Mouse (Mus musculus) forebrain, embryonic 13.5 days (tissue): ENCODE measurements at regions not wholly inside any gene's neighbourhood (a gene's known extent, or its start where the extent isn't known, plus 50 kb on each side); places are given as distances from the start of the nearest gene placed in this dataset.

Source experiments
- ATAC-seq: fragments of 200-750 bp; cut with Nextera tagmentation; 2 replicates; pipeline ENCODE4 v1.8.0; 2017
- H3K27ac ChIP-seq: fragments of 300-500 bp; sonication (generic); 2 replicates; pipeline ENCODE4 v1.5.1; 2015; ENCODE audit warnings: inconsistent platforms, mild to moderate bottlenecking, moderate library complexity
- H3K27me3 ChIP-seq: fragments of 300-500 bp; sonication (generic); 2 replicates; pipeline ENCODE4 v1.6.1; 2015; ENCODE audit warnings: mild to moderate bottlenecking, inconsistent platforms
- H3K36me3 ChIP-seq: fragments of 300-500 bp; sonication (generic); 2 replicates; pipeline ENCODE4 v1.6.1; 2015; ENCODE audit warnings: mild to moderate bottlenecking, inconsistent platforms; ENCODE audit not compliant: poor library complexity, severe bottlenecking
- H3K4me1 ChIP-seq: fragments of 300-500 bp; sonication (generic); 2 replicates; pipeline ENCODE4 v1.6.1; 2015; ENCODE audit warnings: inconsistent platforms
- H3K4me2 ChIP-seq: fragments of 300-500 bp; sonication (generic); 2 replicates; pipeline ENCODE4 v1.6.1; 2015; ENCODE audit warnings: inconsistent platforms, mild to moderate bottlenecking, moderate library complexity
- H3K4me3 ChIP-seq: fragments of 300-500 bp; sonication (generic); 2 replicates; pipeline ENCODE4 v1.5.1; 2015; ENCODE audit warnings: mild to moderate bottlenecking, inconsistent platforms
- H3K9ac ChIP-seq: fragments of 300-500 bp; sonication (generic); 2 replicates; pipeline ENCODE4 v1.6.1; 2015; ENCODE audit warnings: mild to moderate bottlenecking, inconsistent platforms
- H3K9me3 ChIP-seq: fragments of 300-500 bp; sonication (generic); replicated peaks from 2 replicates; pipeline ENCODE4 v1.6.1; 2016; ENCODE audit warnings: inconsistent platforms
- WGBS: fragments of 180-500 bp; shearing (Covaris S2); methylation state at CpG from one replicate; pipeline ENCODE4 v1.1.7; 2015; 5-methylcytosine and 5-hydroxymethylcytosine counted together

GRCm38 (mm10) chr2:169049947-169050346 lies 94.6 kb upstream of the Zfp64 start:
- Histone ChIP-seq H3K9ac (no peak overlapping the region), H3K27ac (no peak overlapping the region), H3K4me2 (no peak overlapping the region), H3K4me3 (no peak overlapping the region), H3K4me1 (no peaks in the 10 kb centered on the region), H3K9me3 (no peaks in the 10 kb centered on the region), H3K36me3 (no peaks in the 10 kb centered on the region), H3K27me3 (no peaks in the 10 kb centered on the region)
- WGBS = 93% methylated on average over 14 of the region's 14 CpGs
- ATAC-seq = no peak

DNA sequence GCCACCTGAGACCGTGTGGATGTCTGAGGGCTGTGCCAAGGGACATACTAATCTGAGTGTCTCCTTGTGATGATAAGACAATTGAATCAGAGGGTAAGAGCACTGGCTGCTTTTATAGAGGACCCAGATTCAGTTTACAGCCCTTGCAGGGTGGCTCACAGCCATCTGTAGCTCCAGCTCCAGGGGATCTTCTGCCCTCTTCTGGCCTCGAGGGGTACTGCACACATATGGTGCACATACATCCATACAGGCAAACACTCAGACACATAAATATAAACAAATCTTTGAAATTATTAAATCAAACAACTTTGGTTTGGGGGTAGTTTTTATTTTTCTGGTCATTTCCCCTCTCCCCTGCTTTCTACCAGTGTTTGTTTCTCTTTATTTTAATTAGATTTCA lies 86.4 kb upstream of the Zfp64 start:
- H3K27ac ChIP-seq = no peak overlapping the region
- H3K36me3 ChIP-seq = no peaks in the 10 kb centered on the region
- H3K9ac ChIP-seq = no peak overlapping the region
- H3K9me3 ChIP-seq = peaks cover 5% of the 10 kb centered on the region
- H3K27me3 ChIP-seq = no peaks in the 10 kb centered on the region
- H3K4me1 ChIP-seq = peaks cover 12% of the 10 kb centered on the region
- H3K4me3 ChIP-seq = no peak overlapping the region
- H3K4me2 ChIP-seq = no peak overlapping the region
- 78% methylated on average over 2 of the region's 2 CpGs for WGBS
- ATAC-seq = no peak

DNA sequence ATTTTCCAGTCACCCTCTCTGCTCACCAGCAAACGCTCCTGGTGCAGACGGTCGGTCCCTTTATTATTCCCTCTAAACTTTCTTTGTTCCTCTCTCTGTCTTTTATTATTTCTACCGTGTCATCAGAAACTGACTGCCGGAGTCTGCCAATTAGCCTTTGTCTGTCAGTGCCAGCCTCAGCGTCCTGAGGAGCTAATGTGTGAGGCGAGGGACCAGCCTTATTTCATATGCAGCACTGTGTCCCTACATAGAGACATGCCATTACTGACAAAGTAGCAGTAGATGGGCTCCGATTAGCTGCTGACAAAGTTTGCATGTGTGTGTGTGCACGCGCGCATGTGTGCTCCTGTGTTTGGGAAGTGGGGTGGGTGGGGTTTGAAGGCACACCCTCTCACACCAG lies 82.6 kb upstream of the Zfp64 start:
- Histone ChIP-seq H3K27me3 (no peaks in the 10 kb centered on the region), H3K9me3 (peaks cover 5% of the 10 kb centered on the region), H3K36me3 (no peaks in the 10 kb centered on the region), H3K9ac (no peak overlapping the region), H3K4me1 (peaks cover 24% of the 10 kb centered on the region), H3K27ac (0 out of 2 replicates have a peak overlapping the region, but pooled peaks have one; percentile 22), H3K4me2 (peak overlapping the region; percentile 20; the same call in 1 of the 2 replicates), H3K4me3 (no peak overlapping the region)
- WGBS = 29% methylated on average over 11 of the region's 11 CpGs
- peak; percentile 62; the same call in 1 of the 2 replicates for ATAC-seq

DNA sequence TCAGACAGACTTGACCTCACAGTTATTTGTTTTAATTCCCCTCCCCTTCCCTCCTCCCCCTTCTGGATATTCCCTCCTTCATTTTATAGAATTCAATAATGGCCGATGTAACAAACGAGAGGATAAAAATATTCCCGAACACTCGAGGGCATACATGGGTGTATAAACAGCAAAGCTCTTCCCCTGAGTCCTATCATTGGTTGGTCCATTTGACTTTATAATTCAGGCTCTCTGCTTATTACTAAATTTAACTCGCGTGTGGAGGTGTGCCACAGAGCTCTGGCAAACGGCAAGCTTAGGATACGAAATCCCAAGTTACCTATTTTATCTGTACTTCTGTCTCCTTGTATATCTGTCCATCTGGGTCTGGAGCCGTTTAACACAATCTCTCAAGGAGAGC lies 82.1 kb upstream of the Zfp64 start:
- peak overlapping the region; percentile 20; the same call in 1 of the 2 replicates for H3K4me2 ChIP-seq
- peaks cover 5% of the 10 kb centered on the region for H3K9me3 ChIP-seq
- WGBS = 73% methylated on average over 9 of the region's 9 CpGs
- no peak overlapping the region for H3K9ac ChIP-seq
- no peaks in the 10 kb centered on the region for H3K27me3 ChIP-seq
- H3K4me1 ChIP-seq = peaks cover 28% of the 10 kb centered on the region
- H3K27ac ChIP-seq = no peak overlapping the region
- ATAC-seq = no peak
- H3K4me3 ChIP-seq = no peak overlapping the region
- H3K36me3 ChIP-seq = no peaks in the 10 kb centered on the region

DNA sequence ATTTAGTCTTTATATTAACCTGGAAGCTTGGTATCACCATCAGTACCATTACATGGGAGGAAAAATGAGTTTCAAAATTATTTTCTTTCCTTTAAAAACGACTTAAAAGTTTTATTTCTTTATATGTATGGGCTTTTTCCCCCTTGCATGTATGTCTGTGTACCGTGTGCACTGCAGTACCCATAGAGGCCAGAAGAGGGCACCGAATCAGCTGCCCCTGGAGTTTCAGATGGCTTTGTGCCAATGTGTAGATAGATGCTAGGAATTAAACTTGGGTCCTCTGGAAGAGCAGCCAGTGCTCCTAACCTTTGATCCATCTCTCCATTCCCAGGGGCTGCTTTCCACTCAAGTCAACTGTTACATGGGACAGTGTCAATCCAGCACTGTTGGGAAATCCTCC lies 79.9 kb upstream of the Zfp64 start:
- H3K4me3 ChIP-seq = no peak overlapping the region
- no peak for ATAC-seq
- 48% methylated on average over 3 of the region's 3 CpGs for WGBS
- H3K9ac ChIP-seq = no peak overlapping the region
- no peaks in the 10 kb centered on the region for H3K27me3 ChIP-seq
- no peak overlapping the region for H3K4me2 ChIP-seq
- peaks cover 28% of the 10 kb centered on the region for H3K4me1 ChIP-seq
- H3K36me3 ChIP-seq = no peaks in the 10 kb centered on the region
- no peak overlapping the region for H3K27ac ChIP-seq
- no peaks in the 10 kb centered on the region for H3K9me3 ChIP-seq

DNA sequence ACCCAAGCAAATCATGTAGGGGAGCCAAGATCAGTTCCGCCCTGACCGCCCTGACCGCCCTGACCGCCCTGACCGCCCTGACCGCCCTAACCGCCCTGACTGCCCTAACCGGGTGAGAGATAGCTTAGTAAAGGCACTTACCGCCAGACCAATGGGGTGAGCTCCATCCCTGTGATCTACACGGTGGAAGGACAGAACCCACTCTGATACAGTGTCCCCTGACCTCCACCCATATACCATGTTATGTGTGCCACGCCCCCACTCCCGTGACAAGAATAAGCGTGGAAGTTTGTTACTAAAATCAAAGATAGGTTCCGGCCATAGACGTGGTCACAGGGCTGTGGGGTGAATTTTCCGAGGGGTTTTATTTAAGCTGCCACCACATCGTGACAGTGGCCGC lies 78.6 kb upstream of the Zfp64 start:
- no peak overlapping the region for H3K4me2 ChIP-seq
- no peak for ATAC-seq
- H3K4me3 ChIP-seq = no peak overlapping the region
- H3K27me3 ChIP-seq = no peaks in the 10 kb centered on the region
- H3K9ac ChIP-seq = no peak overlapping the region
- H3K36me3 ChIP-seq = no peaks in the 10 kb centered on the region
- no peak overlapping the region for H3K27ac ChIP-seq
- H3K4me1 ChIP-seq = peaks cover 28% of the 10 kb centered on the region
- 59% methylated on average over 18 of the region's 18 CpGs for WGBS
- no peaks in the 10 kb centered on the region for H3K9me3 ChIP-seq

- H3K9me3 ChIP-seq = no peaks in the 10 kb centered on the region
- H3K9ac ChIP-seq = no peak overlapping the region
- WGBS = 7% methylated on average over 3 of the region's 3 CpGs
- ATAC-seq = no peak
- no peak overlapping the region for H3K27ac ChIP-seq
- H3K4me2 ChIP-seq = no peak overlapping the region
- H3K27me3 ChIP-seq = no peaks in the 10 kb centered on the region
- H3K36me3 ChIP-seq = no peaks in the 10 kb centered on the region
- peaks cover 27% of the 10 kb centered on the region for H3K4me1 ChIP-seq
- no peak overlapping the region for H3K4me3 ChIP-seq
These were observed 77.8 kb upstream of the Zfp64 start for GRCm38 (mm10) chr2:169033181-169033580.

DNA sequence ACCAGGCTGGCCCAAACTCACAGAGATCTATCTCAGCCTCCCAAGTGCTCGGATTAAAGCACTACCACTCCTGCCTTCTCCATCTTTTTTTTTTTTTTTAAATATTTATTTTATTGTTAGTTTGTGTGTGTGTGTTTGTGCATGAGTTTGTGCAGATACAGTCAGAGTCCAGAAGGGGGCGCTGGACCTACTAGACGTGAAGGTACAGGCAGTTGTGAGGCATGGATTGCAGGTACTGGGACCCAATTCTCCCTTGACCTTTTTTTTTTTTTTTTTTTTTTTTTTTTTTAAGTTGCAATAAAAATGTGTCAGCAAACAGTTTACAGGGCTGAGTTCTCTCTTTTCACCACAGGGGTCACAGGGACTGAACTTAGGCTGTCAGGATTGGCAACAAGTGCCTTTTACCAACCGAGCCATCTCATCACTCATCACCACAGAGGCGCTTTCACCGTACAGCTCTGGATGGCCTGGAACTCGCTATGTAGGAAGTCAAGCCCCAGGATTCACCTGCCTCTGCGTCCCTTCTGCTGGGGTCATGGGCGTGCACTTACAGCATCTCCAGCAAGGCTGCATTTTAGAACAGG lies 73.2 kb upstream of the Zfp64 start:
- H3K9ac ChIP-seq = no peak overlapping the region
- no peak overlapping the region for H3K4me3 ChIP-seq
- no peaks in the 10 kb centered on the region for H3K36me3 ChIP-seq
- no peaks in the 10 kb centered on the region for H3K9me3 ChIP-seq
- peaks cover 11% of the 10 kb centered on the region; the same call in 1 of the 2 replicates for H3K4me1 ChIP-seq
- WGBS = 79% methylated on average over 9 of the region's 9 CpGs
- no peaks in the 10 kb centered on the region for H3K27me3 ChIP-seq
- no peak overlapping the region for H3K4me2 ChIP-seq
- H3K27ac ChIP-seq = no peak overlapping the region
- ATAC-seq = no peak

GRCm38 (mm10) chr2:169019037-169019436 lies 63.6 kb upstream of the Zfp64 start:
- H3K4me2 ChIP-seq = no peak overlapping the region
- H3K9me3 ChIP-seq = no peaks in the 10 kb centered on the region
- H3K4me1 ChIP-seq = no peaks in the 10 kb centered on the region
- H3K27me3 ChIP-seq = no peaks in the 10 kb centered on the region
- no peaks in the 10 kb centered on the region for H3K36me3 ChIP-seq
- no peak for ATAC-seq
- no peak overlapping the region for H3K4me3 ChIP-seq
- no peak overlapping the region for H3K27ac ChIP-seq
- WGBS = 75% methylated on average over 3 of the region's 3 CpGs
- H3K9ac ChIP-seq = no peak overlapping the region

DNA sequence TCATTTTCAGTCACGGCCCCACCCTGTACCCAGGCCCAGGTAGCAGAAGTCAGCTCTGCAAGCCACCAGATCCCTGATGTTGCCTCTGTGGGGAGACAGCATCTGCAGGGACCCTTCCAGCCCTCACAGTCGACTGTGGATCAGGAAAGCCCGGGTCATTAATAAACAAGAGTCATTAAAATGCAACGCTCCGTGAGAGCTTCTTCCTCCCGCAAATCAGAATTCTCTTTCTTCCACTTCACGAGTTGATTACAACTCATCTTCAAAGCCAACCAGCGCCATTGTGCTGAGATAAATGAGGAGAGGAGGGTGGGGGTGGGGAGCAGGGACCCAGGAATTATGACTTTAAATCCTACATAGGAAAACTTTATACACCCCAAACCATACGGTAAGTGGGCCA lies 54.9 kb upstream of the Zfp64 start:
- H3K4me2 ChIP-seq = no peak overlapping the region
- no peaks in the 10 kb centered on the region for H3K36me3 ChIP-seq
- no peak for ATAC-seq
- no peak overlapping the region for H3K4me3 ChIP-seq
- H3K27ac ChIP-seq = no peak overlapping the region
- 25% methylated on average over 9 of the region's 9 CpGs for WGBS
- H3K9me3 ChIP-seq = no peaks in the 10 kb centered on the region
- H3K27me3 ChIP-seq = no peaks in the 10 kb centered on the region
- no peak overlapping the region for H3K9ac ChIP-seq
- H3K4me1 ChIP-seq = peaks cover 15% of the 10 kb centered on the region

DNA sequence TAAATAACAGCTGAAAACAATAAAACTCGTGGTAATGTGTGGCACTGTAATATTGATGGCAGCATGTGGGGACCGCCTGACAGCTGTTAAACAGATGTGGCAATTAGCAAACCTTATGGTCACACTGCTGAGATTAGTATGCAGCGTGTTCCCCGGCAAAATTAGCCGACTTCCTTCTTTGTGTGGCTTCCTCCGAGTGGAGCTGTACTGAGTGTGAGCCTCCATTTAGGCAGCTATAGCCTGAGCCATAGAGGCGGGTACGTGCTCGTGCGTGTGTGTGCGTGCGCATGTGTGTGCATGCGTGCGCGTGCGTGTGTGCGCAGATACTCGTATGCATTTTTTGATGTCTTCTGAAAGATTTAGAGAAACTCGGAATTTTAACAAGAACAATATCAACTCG lies 53.4 kb upstream of the Zfp64 start:
- H3K27me3 ChIP-seq = no peaks in the 10 kb centered on the region
- peaks cover 15% of the 10 kb centered on the region for H3K4me1 ChIP-seq
- no peaks in the 10 kb centered on the region for H3K36me3 ChIP-seq
- H3K9ac ChIP-seq = no peak overlapping the region
- WGBS = 77% methylated on average over 20 of the region's 20 CpGs
- no peak for ATAC-seq
- no peak overlapping the region for H3K4me2 ChIP-seq
- no peaks in the 10 kb centered on the region for H3K9me3 ChIP-seq
- H3K4me3 ChIP-seq = no peak overlapping the region
- H3K27ac ChIP-seq = no peak overlapping the region

DNA sequence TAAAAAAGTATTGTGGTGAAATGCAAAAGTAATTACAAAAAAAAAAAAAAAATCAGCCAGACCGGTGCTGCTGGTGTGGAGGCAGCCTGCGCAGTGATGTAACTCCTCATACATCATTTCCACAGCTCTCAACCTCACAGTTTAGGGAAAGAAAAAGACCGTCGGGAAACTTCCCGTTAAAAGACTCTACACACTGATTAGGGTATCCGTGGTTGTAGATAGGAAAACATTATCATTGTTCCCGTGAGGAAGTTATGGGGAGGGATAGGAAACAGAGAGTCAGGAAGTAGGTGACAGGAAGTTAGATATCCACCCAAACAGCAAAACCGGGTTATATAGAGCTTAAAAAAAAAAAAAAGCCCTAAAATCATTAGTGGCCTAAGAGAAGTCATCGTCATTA lies 52.9 kb upstream of the Zfp64 start:
- H3K4me1 ChIP-seq = peaks cover 15% of the 10 kb centered on the region
- no peak for ATAC-seq
- H3K27me3 ChIP-seq = no peaks in the 10 kb centered on the region
- no peak overlapping the region for H3K4me3 ChIP-seq
- 77% methylated on average over 9 of the region's 9 CpGs for WGBS
- no peaks in the 10 kb centered on the region for H3K9me3 ChIP-seq
- H3K9ac ChIP-seq = no peak overlapping the region
- H3K36me3 ChIP-seq = no peaks in the 10 kb centered on the region
- H3K27ac ChIP-seq = no peak overlapping the region
- H3K4me2 ChIP-seq = no peak overlapping the region

- Histone ChIP-seq H3K4me2 (no peak overlapping the region), H3K4me3 (no peak overlapping the region), H3K9ac (no peak overlapping the region), H3K4me1 (peaks cover 15% of the 10 kb centered on the region), H3K27me3 (no peaks in the 10 kb centered on the region), H3K27ac (no peak overlapping the region), H3K36me3 (no peaks in the 10 kb centered on the region), H3K9me3 (no peaks in the 10 kb centered on the region)
- ATAC-seq = no peak
- 91% methylated on average over 10 of the region's 10 CpGs for WGBS
These were observed 51.2 kb upstream of the Zfp64 start for GRCm38 (mm10) chr2:169006549-169006948.
